Mouse (Mus musculus) liver, adult 2 months (tissue): ENCODE results near the gene Mettl6. TPM values are rescaled to one million over a fixed set of nuclear protein-coding genes. Genes with fewer than 3 reads are reported as not detected.

Experiments
- DNase-seq: peaks from one replicate; pipeline ENCODE4 v3.0.0-alpha.2; 2011; ENCODE audit warnings: low read depth, low spot score; ENCODE audit errors: extremely low read depth
- H3K27ac ChIP-seq: fragments of 200-500 bp; replicated peaks from 2 replicates; pipeline ENCODE4 v1.5.1; 2012; ENCODE audit warnings: low read depth, mild to moderate bottlenecking, control low read depth, inconsistent platforms, low read length; ENCODE audit not compliant: insufficient read depth
- H3K27me3 ChIP-seq: fragments of 200-500 bp; 2 replicates; pipeline ENCODE4 v1.6.1; 2012; ENCODE audit warnings: mild to moderate bottlenecking, moderate library complexity, low read length, inconsistent platforms; ENCODE audit not compliant: control insufficient read depth, insufficient read depth
- H3K36me3 ChIP-seq: fragments of 200-500 bp; 2 replicates; pipeline ENCODE4 v1.6.1; 2012; ENCODE audit warnings: low read length, inconsistent platforms; ENCODE audit not compliant: control insufficient read depth, insufficient read depth
- H3K4me1 ChIP-seq: fragments of 200-500 bp; 2 replicates; pipeline ENCODE4 v1.6.1; 2011; ENCODE audit warnings: low read length; ENCODE audit not compliant: control insufficient read depth, insufficient read depth
- H3K4me3 ChIP-seq: fragments of 200-500 bp; 2 replicates; pipeline ENCODE4 v1.5.1; 2011; ENCODE audit warnings: low read depth, mild to moderate bottlenecking, control low read depth, low read length, moderate library complexity; ENCODE audit not compliant: insufficient read depth
- H3K79me2 ChIP-seq: fragments of 200-500 bp; 2 replicates; pipeline ENCODE4 v1.6.1; 2012; ENCODE audit warnings: inconsistent platforms, mild to moderate bottlenecking, low read length, moderate library complexity; ENCODE audit not compliant: control insufficient read depth, insufficient read depth
- H3K9ac ChIP-seq: fragments of 200-500 bp; 2 replicates; pipeline ENCODE4 v1.6.1; 2012; ENCODE audit warnings: low read depth, mild to moderate bottlenecking, control low read depth, inconsistent platforms, low read length
- CTCF ChIP-seq: fragments of 200-500 bp; IDR thresholded peaks from 2 replicates; pipeline ENCODE4 v1.5.1; 2011; ENCODE audit warnings: low read depth, low read length, control low read depth
- POLR2A ChIP-seq: fragments of 200-500 bp; IDR thresholded peaks from 2 replicates; pipeline ENCODE4 v1.6.1; 2011; ENCODE audit warnings: low read length, control low read depth; ENCODE audit not compliant: insufficient read depth; ENCODE audit errors: extremely low read depth
- WGBS: fragments of 180-500 bp; shearing (Covaris S2); methylation state at CpG from one replicate; pipeline ENCODE4 v1.1.7; 2018; 5-methylcytosine and 5-hydroxymethylcytosine counted together
- polyA plus RNA-seq: library from polyadenylated mRNA; depleted of rRNA; stranded (reverse); fragments of >200 nt; gene quantifications from 2 replicates; pipeline ENCODE4 v1.2.3, GENCODE M21; 2012
- total RNA-seq: library from RNA; depleted of rRNA; stranded (reverse); fragments of >200 nt; gene quantifications from 2 replicates; pipeline ENCODE4 v1.2.3, GENCODE M21; 2014

Gene Mettl6
- total and polyA plus RNA-seq, 2 experiments = 5.4 to 11.2 TPM

DNA sequence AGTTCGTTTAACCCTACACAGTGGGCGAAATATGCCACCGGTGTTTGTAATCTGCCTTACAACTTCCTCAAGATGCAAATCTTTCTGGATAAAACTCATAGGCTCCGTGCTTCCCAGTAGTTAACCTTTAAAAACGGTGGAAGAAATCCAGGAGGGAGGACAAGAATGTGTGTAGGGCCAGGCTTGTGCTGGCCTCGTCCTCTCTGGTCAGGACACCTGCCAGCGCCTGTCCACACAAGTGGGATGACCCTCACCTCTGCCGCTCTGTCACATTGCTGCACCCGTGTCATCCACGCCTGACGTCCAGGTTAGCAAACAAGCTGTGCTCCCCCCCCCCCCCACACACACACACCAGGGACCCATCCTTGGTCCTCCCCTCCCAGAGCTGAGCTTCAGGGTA is 55.6 kb downstream of the Mettl6 start:
- DNase-seq = peak; percentile 60
- Histone ChIP-seq H3K4me1 (peaks cover 5% of the 10 kb centered on the region), H3K79me2 (peaks cover 8% of the 10 kb centered on the region; the same call in 1 of the 2 replicates), H3K9ac (no peak overlapping the region), H3K27me3 (no peaks in the 10 kb centered on the region), H3K4me3 (no peak overlapping the region), H3K36me3 (no peaks in the 10 kb centered on the region), H3K27ac (no peak overlapping the region)
- WGBS = 77% methylated on average over 11 of the region's 11 CpGs
- TF ChIP-seq POLR2A (no peak), CTCF (no peak)

DNA sequence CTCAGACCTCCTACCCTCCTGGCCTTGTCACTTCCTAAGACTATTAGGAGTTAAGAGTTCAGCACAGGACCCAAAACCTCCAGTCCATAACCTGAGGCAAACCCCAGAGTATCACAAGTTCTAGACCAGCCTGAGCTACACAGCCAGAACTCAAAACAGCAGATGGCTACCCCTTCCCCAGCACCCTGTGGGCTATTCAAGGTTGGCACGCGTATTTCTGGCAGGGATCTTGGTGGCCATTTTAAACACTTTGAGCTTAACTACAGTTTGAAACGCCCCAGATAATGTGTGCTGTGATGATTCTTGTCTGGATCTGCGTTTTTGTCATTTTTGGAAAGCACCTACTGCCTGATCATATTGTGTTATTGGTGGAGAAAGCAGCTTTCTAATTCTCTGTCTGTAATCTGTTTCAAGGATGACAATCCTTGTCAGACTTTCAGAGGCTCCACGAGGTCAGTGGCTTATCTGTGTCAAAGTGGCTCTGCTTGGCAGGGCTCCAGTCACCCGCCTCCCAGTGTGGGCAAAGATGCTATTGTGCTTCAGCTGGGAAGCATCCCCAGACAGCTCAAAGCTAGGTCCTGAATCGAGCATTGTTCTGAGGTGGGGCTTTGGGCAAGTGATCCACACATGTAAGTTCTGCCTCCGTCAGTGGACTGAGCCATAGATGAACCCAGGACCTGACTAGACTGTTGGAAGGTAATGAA is 56.9 kb downstream of the Mettl6 start:
- TF ChIP-seq CTCF (no peak), POLR2A (no peak)
- no peak for DNase-seq
- WGBS = 76% methylated on average over 8 of the region's 8 CpGs
- Histone ChIP-seq H3K27ac (no peak overlapping the region), H3K27me3 (no peaks in the 10 kb centered on the region), H3K36me3 (no peaks in the 10 kb centered on the region), H3K4me1 (peaks cover 10% of the 10 kb centered on the region), H3K79me2 (peaks cover 8% of the 10 kb centered on the region; the same call in 1 of the 2 replicates), H3K9ac (no peak overlapping the region), H3K4me3 (no peak overlapping the region)

DNA sequence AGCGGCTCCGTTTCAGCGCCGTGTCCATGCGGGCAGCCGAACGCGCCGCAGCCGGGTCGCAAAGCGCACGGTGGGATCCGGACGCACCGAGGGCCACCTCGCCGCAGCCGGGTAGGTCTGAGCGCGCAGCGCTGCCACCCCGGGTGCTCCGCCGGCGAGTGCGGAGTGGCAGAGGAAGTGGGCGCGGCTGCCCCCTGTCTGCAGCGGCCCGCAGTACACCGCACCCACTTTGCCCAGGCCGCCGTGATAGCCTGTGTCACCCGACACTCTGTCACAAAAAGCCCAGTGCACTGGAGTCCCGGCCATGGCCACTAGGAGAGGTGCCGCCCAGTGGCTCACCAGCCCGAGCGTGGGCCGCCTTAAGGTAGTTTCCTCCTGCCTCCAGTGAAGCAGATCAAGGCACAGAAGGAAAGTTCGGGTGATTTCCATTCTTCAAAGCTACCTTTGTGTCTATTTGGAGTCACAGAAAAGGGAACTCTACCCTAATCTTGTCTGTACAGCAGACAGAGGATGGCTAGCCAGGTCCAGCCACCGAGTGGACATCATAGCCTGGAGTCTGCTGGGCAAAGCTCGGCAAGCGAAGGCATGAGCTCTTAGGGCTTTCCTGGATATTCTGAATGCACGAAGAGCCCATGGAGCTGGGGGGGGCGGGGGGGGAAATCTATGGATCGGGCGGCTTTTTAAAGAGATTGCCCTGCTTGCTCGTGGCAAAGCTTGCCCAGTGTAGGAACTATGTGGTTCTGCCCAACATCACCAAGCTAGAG is 58.7 kb downstream of the Mettl6 start, which contains the start of gene Sh3bp5:
TSS of gene Sh3bp5 (minus strand) at position 149 of the 764 bp plus-strand sequence.
- Histone ChIP-seq H3K36me3 (no peaks in the 10 kb centered on the region), H3K27me3 (no peaks in the 10 kb centered on the region), H3K9ac (peak within 1 kb of the TSS; percentile 94), H3K27ac (peak within 1 kb of the TSS; percentile 72), H3K79me2 (peaks cover 8% of the 10 kb centered on the region; the same call in 1 of the 2 replicates), H3K4me1 (peaks cover 22% of the 10 kb centered on the region), H3K4me3 (peak within 1 kb of the TSS; percentile 60)
- TF ChIP-seq CTCF (peak; percentile 83), POLR2A (peak; percentile 73)
- 6% methylated on average over 49 of the region's 49 CpGs for WGBS
- DNase-seq = peak; percentile 73

DNA sequence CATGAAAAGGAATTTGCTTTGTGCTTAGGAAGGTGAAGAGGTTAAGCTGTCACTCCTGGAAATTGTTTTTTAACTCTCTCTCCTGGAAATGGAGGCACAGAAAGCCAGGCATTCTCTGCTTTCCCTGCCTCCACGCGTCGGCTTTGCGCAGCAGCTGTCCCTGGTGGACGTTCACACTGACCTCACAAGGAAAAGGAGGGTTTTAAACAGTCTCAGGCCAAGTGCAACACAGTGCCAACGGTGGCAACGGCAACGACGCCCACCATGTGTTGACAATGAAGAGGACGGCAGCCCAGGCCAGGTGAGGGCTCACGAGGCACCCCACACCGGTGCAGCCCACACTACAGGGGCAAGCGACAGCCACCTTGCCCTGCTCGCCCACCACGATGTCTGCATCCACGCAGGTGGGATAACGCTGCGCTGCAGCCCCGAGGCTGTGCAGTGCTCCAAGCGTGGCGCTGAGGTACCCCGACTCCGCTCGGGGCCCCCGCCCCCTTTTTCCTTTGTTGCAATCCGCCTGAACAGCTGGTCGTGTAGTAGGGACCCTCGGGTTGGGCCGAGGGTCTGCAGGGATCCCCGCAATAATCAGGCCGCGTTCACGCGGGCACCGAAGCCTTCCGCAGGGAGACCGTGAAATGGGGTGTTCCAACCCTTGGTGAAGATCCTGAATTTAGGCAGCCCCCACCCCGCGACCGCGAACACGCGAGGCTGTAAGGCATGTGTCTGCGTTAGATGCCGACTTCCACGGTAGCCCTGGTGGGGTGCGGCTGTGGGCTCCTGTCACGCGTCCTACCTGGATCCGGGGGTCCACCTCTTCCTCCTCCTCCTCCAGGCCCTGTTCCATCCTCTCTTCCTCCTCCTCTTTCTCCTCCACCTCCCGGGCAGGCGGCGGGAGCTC is 59.6 kb downstream of the Mettl6 start:
- TF ChIP-seq CTCF = peak; percentile 39
- TF ChIP-seq POLR2A = peak; percentile 31; the same call in 1 of the 2 replicates
- peak overlapping the region; percentile 60 for H3K4me3 ChIP-seq
- H3K79me2 ChIP-seq = peaks cover 12% of the 10 kb centered on the region; the same call in 1 of the 2 replicates
- H3K9ac ChIP-seq = peak overlapping the region; percentile 94
- H3K27ac ChIP-seq = peak overlapping the region; percentile 72
- H3K36me3 ChIP-seq = no peaks in the 10 kb centered on the region
- H3K4me1 ChIP-seq = peaks cover 27% of the 10 kb centered on the region
- DNase-seq = peak; percentile 56
- H3K27me3 ChIP-seq = no peaks in the 10 kb centered on the region
- under 1% methylated on average over 53 of the region's 53 CpGs for WGBS

DNA sequence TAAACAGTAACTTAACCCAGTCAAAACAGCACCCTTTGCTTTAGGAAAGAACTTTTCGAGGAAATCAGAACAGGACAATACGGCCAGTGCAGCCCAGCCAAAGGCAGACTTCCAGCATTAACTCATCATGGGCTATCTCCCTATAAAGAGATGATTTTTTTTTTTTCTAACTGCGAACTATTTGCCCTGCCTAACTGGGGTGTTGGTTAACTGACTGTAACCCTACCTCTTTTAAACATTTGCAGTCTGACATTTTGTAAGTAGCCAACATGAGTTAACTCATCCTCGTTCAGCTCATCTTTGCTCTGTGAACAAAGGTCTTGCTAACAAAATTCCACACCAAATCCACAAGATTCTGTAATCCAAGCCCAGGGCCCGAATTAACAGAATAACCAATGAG is 60.4 kb downstream of the Mettl6 start:
- Histone ChIP-seq H3K9ac (peak overlapping the region; percentile 45), H3K27ac (peak overlapping the region; percentile 97), H3K36me3 (no peaks in the 10 kb centered on the region; the same call in 1 of the 2 replicates), H3K4me3 (peak overlapping the region; percentile 60; the same call in 1 of the 2 replicates), H3K27me3 (no peaks in the 10 kb centered on the region), H3K79me2 (peaks cover 12% of the 10 kb centered on the region; the same call in 1 of the 2 replicates), H3K4me1 (peaks cover 31% of the 10 kb centered on the region)
- TF ChIP-seq POLR2A (no peak), CTCF (no peak)
- DNase-seq = peak; percentile 94
- WGBS = 6% methylated on average over 5 of the region's 5 CpGs
